Mouse (Mus musculus) left cerebral cortex, adult 2 months (tissue): ENCODE data around the gene Unc13a. TPM values are rescaled to one million over a fixed set of nuclear protein-coding genes. Genes with fewer than 3 reads are reported as not detected.
A peak's percentile ranks its signal among the peaks of the same experiment; 100 is the strongest.

ENCODE experiments used
- DNase-seq, 2 experiments: peaks; one replicate each; pipeline ENCODE4 v3.0.0; 2021 to 2022; ENCODE audit warnings: low spot score in 2 of 2, mixed read lengths in 1 of 2; ENCODE audit errors: extremely low spot score in 1 of 2
- H3K27ac ChIP-seq: fragments of 200-600 bp; 2 replicates; pipeline ENCODE4 v1.8.1; 2022
- H3K4me3 ChIP-seq: fragments of 200-600 bp; 2 replicates; pipeline ENCODE4 v1.8.1; 2022
- CTCF ChIP-seq: fragments of 200-600 bp; IDR thresholded peaks from 2 replicates; pipeline ENCODE4 v1.8.1; 2022; ENCODE audit warnings: antibody characterized with exemption, mild to moderate bottlenecking, moderate library complexity
- intact Hi-C: fragments of 180-260 bp; cut with DNase I; formaldehyde crosslinking; loops from one replicate; pipeline ENCODE4 v1.15.1; 2025
- total RNA-seq, 2 experiments: library from RNA; stranded (reverse); gene quantifications; 2 replicates each; pipeline ENCODE4 v1.2.3; 2021

The Unc13a gene
- total RNA-seq, 2 experiments from 2014 or later, result 313 to 351 TPM

GRCm38 (mm10) chr8:71684701-71685100 is 13.1 kb upstream of the Unc13a start:
- Histone ChIP-seq H3K4me3 (no peak overlapping the region), H3K27ac (no peak overlapping the region)
- intact Hi-C loops, result no loop called here
- TF ChIP-seq CTCF, result no peak
- no peak for DNase-seq

GRCm38 (mm10) chr8:71682832-71683231 is 11.3 kb upstream of the Unc13a start:
- no peak for TF ChIP-seq CTCF
- Histone ChIP-seq H3K27ac (no peak overlapping the region), H3K4me3 (no peak overlapping the region)
- DNase-seq, result no peak
- intact Hi-C loops, result no loop called here

- H3K4me3 ChIP-seq, result no peak overlapping the region
- DNase-seq, result no peak
- TF ChIP-seq CTCF, result no peak
- H3K27ac ChIP-seq, result no peak overlapping the region
- intact Hi-C loops, result no loop called here
These were observed 9.9 kb upstream of the Unc13a start for GRCm38 (mm10) chr8:71681369-71681915.

DNA sequence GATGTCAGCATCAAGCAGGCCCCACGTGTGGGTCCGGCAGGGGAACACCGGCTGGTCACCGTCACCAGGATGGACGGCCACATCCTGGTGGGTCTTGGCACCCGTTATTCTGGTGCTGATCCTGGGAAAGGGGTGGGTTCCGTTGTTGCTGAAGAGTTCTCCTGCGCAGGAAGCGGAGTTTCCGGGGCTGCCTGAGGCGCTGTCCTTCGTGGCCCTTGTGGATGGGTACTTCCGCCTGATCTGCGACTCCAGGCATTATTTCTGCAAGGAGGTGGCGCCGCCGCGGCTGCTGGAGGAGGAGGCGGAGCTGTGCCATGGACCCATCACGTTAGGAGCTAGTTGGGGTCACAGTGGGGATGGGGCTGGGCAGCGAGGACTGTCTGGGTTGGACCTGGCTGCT is 8.9 kb upstream of the Unc13a start:
- no peak for TF ChIP-seq CTCF
- intact Hi-C loops, result no loop called here
- no peak overlapping the region for H3K27ac ChIP-seq
- DNase-seq, result no peak
- no peak overlapping the region for H3K4me3 ChIP-seq

DNA sequence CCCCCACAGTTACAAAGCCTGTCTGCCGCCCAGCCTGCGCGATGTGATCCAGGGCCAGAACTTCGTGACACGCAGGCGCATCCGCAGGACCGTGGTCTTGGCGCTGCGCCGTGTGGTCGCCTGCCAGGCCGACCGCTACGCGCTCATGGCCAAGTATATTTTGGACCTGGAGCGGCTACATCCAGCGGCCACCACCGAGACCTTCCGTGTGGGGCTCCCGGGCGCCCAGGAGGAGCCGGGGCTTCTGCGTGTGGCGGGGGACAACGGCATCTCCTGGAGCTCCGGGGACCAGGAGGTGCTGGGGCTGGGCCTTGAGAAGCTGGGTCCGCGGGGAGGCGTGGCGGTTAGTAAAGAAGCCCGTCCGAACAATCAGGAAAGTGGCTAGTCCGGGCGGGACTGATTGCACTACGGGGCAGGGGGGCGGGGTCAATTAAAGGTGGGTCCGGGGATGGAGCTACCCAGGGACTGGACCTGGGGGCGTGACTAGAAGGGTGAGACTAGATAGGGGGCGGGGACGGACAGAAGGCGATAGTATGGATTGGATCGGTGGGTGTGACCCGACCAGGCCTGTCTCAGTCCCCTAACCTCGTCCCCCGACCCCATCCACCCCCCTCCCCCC is 8.1 kb upstream of the Unc13a start:
- Histone ChIP-seq H3K4me3 (peak overlapping the region; percentile 34; the same call in 1 of the 2 replicates), H3K27ac (no peak overlapping the region)
- TF ChIP-seq CTCF, result no peak
- no peak for DNase-seq
- intact Hi-C loops, result loop anchor here (10.0 kb wide), 1 partner anchor 455 kb away; the partner anchor contains the start of gene Tpm4

DNA sequence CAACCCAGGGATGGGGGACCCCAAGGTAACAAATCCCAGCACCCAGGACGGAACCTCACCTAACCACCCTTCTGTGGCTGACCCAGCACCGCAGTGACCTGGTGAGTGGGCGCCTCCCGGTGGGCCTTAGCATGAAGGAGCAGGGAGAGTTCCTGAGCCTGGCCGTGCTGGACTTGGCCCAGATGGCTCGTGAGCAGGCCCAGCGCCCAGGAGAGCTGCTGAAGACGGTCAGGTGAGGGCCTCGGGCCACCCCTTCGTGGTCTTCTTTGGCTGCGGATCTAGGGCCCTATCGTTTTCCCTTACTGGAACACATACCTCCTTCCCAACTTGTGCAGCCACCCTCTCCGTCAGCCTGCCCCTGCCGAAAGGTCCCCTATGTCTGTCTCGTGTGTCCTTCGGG is 7.6 kb upstream of the Unc13a start:
- intact Hi-C loops, result loop anchor here (10.0 kb wide), 1 partner anchor 456 kb away; the partner anchor contains the start of gene Tpm4
- no peak for DNase-seq
- no peak overlapping the region for H3K4me3 ChIP-seq
- no peak for TF ChIP-seq CTCF
- no peak overlapping the region for H3K27ac ChIP-seq

GRCm38 (mm10) chr8:71678216-71678615 is 6.7 kb upstream of the Unc13a start:
- no peak for TF ChIP-seq CTCF
- DNase-seq, result no peak
- intact Hi-C loops, result loop anchor here (10.0 kb wide), 1 partner anchor 457 kb away; the partner anchor contains the start of gene Tpm4
- no peak overlapping the region for H3K27ac ChIP-seq
- H3K4me3 ChIP-seq, result no peak overlapping the region

GRCm38 (mm10) chr8:71677555-71677954 is 6.0 kb upstream of the Unc13a start:
- DNase-seq, result no peak
- Histone ChIP-seq H3K27ac (no peak overlapping the region), H3K4me3 (no peak overlapping the region)
- TF ChIP-seq CTCF, result no peak
- intact Hi-C loops, result loop anchor here (10.0 kb wide), 1 partner anchor 457 kb away; the partner anchor contains the start of gene Tpm4

DNA sequence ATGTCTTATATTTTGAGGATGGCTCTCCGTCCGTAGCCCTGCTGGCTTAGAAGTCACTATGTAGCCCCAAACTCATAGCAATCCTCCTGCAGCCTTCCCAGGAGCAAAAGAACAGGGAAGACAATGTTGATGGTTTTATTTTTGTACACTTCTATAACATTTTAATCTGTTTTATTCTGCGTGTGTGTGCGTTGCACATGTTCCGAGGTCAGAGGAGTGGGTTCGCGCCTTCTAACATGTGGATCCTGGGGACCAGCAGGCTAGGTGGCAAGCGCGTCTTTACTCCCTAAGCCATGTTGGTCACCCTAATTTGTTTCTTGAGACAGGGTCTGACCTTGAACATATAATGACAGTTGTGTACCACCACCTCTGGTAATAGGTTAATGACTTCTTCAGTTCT is 5.2 kb upstream of the Unc13a start:
- DNase-seq, result no peak
- Histone ChIP-seq H3K4me3 (peak overlapping the region; percentile 52), H3K27ac (peak overlapping the region; percentile 97)
- intact Hi-C loops, result loop anchor here (10.0 kb wide), 1 partner anchor 458 kb away; the partner anchor contains the start of gene Tpm4
- no peak for TF ChIP-seq CTCF

- Histone ChIP-seq H3K4me3 (peak within 1 kb of the TSS; percentile 52), H3K27ac (peak within 1 kb of the TSS; percentile 97)
- peak; percentile 65 for DNase-seq
- intact Hi-C loops, result loop anchor here (10.0 kb wide), 1 partner anchor 459 kb away; the partner anchor contains the start of gene Tpm4
- TF ChIP-seq CTCF, result no peak
These were observed 4.6 kb upstream of the Unc13a start, which contains the start of gene Jak3 for GRCm38 (mm10) chr8:71676020-71676741. TSS of gene Jak3 (plus strand) at chr8:71676296.

- intact Hi-C loops, result loop anchor here (10.0 kb wide), 1 partner anchor 459 kb away; the partner anchor contains the start of gene Tpm4
- DNase-seq, result no peak
- peak overlapping the region; percentile 97 for H3K27ac ChIP-seq
- H3K4me3 ChIP-seq, result peak overlapping the region; percentile 52
- no peak for TF ChIP-seq CTCF
These were observed 4.0 kb upstream of the Unc13a start for GRCm38 (mm10) chr8:71675456-71676019.
